Mouse (Mus musculus) cortical plate, adult 2 months (tissue): ENCODE measurements around the gene Wnt5a.

Source experiments
- CTCF ChIP-seq: fragments of 200-500 bp; IDR thresholded peaks from 2 replicates; pipeline ENCODE4 v1.5.1; 2011; ENCODE audit warnings: mild to moderate bottlenecking, control low read depth, low read length; ENCODE audit not compliant: insufficient read depth; ENCODE audit errors: extremely low read depth
- POLR2A ChIP-seq: fragments of 200-500 bp; IDR thresholded peaks from 2 replicates; pipeline ENCODE4 v1.6.1; 2011; ENCODE audit warnings: mild to moderate bottlenecking, low read length, control low read depth; ENCODE audit not compliant: insufficient read depth; ENCODE audit errors: extremely low read depth

GRCm38 (mm10) chr14:28470212-28470611 lies 34.3 kb upstream of the Wnt5a start:
- TF ChIP-seq CTCF (no peak), POLR2A (no peak)
